ENCODE assay signal across 10 mouse cellular contexts in the genomic region with DNA sequence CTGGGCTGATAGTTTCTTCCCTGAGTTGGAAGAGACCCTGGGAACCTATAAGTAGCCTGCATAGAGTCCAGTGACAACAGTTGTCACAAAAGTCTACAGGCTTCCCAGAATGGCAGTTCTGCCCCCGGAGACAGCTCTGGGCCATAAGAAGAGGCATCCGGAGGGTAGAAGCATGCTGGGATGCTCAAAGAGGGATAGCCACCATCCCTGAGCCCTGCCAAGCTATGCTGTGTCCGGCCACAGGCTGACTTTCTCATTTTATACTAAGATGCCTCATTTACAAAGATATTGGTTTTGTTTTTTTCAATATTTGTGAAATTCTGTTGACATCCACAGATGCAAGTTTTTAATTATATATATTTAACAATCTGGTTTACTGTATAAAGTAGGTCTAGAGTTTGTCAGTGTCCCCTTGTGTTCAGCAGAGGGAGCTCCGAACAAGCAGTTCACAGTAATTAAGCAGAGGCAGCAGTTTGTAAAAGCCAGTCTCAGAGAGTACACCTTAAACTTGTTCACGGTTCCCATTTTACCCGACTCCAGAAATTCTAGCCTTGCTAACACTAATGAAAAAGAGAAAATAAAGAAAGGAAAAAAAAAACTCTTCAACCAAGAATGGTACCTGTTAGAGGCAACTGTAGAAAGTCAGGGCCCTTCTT.
DNase-seq lines count a peak whose midpoint lies in the region; ATAC-seq and TF ChIP-seq lines count a peak whose summit lies in the region.
"Had no signal": no experiment of that assay in that cellular context is flagged by ENCODE, and none has a peak within 500 bp of the region (broad histone marks: within the 10 kb centered on the region; RNA-seq: fewer than 3 reads in every experiment).

No protein-coding gene starts in this region.

- no peak for DNase-seq in gastrocnemius, adult 2 months
- DNase-seq in gastrocnemius, postnatal 10 days: no peak
- DNase-seq in 416B (ENCODE audit: low read depth): peak; percentile 34
- peak; percentile 51 to 59 for DNase-seq in cerebellum, postnatal 14 days
- DNase-seq in kidney, postnatal 14 days: peak; percentile 56
- DNase-seq in spleen, postnatal 4 days (ENCODE audit: low spot score in 2 of 2): no peak
- DNase-seq in gastrocnemius, postnatal 4 days (ENCODE audit: low spot score in 2 of 2): no peak

- WGBS in midbrain, embryonic 16.5 days: 58% methylated on average over 6 of the region's 6 CpGs

- H3K4me2 ChIP-seq in midbrain, embryonic 16.5 days (ENCODE audit: low read length): no peak overlapping the region
- H3K4me2 ChIP-seq: limb, embryonic 15.5 days; stomach, embryonic 15.5 days had no signal

- peak; percentile 66 for TF ChIP-seq CTCF in gastrocnemius, adult 2 months (IDR thresholded peaks at IDR 0.05)

- H3K27ac ChIP-seq in gastrocnemius, adult 2 months: no peak overlapping the region
- H3K27ac ChIP-seq in midbrain, embryonic 16.5 days (ENCODE audit: low read length): no peak overlapping the region
- H3K27ac ChIP-seq: limb, embryonic 15.5 days; stomach, embryonic 15.5 days had no signal

- H3K4me3 ChIP-seq in gastrocnemius, adult 2 months: no peak overlapping the region
- H3K4me3 ChIP-seq in midbrain, embryonic 16.5 days (ENCODE audit: low read depth, low read length): no peak overlapping the region
- H3K4me3 ChIP-seq: limb, embryonic 15.5 days; stomach, embryonic 15.5 days had no signal

- H3K36me3 ChIP-seq in midbrain, embryonic 16.5 days (ENCODE audit: control insufficient read depth, insufficient read depth, low read length): no peaks in the 10 kb centered on the region
- H3K36me3 ChIP-seq: limb, embryonic 15.5 days; stomach, embryonic 15.5 days had no signal

- H3K4me1 ChIP-seq in midbrain, embryonic 16.5 days (ENCODE audit: control insufficient read depth, insufficient read depth, low read length): no peaks in the 10 kb centered on the region

- peak; percentile 87 for ATAC-seq in midbrain, embryonic 16.5 days

- no peak overlapping the region for H3K9ac ChIP-seq in midbrain, embryonic 16.5 days (ENCODE audit: low read depth, low read length)
- H3K9ac ChIP-seq: limb, embryonic 15.5 days; stomach, embryonic 15.5 days had no signal

- H3K9me3 ChIP-seq in midbrain, embryonic 16.5 days (replicated peaks; ENCODE audit: control insufficient read depth, low read length, poor library complexity, severe bottlenecking): no peaks in the 10 kb centered on the region
- H3K9me3 ChIP-seq: limb, embryonic 15.5 days; stomach, embryonic 15.5 days had no signal

- intact Hi-C loops in gastrocnemius, adult 2 months (cut with DNase I): loop anchor here (10.0 kb wide), 2 partner anchors 1077 to 1367 kb away; no protein-coding TSS in a partner anchor

- no peaks in the 10 kb centered on the region for H3K27me3 ChIP-seq in midbrain, embryonic 16.5 days (ENCODE audit: control insufficient read depth, insufficient read depth, low read depth, low read length)
- H3K27me3 ChIP-seq: stomach, embryonic 15.5 days had no signal

Comparison
In these comparisons a context has a peak if more than half of its experiments do, and no peak if none do; other contexts are left out.
1. DNase-seq: peak in 416B (single experiment), cerebellum, postnatal 14 days (2 of 2) and kidney, postnatal 14 days (single experiment); none in gastrocnemius, adult 2 months (single experiment), gastrocnemius, postnatal 10 days (single experiment), spleen, postnatal 4 days (0 of 2) and gastrocnemius, postnatal 4 days (0 of 2).